In the genomic region with DNA sequence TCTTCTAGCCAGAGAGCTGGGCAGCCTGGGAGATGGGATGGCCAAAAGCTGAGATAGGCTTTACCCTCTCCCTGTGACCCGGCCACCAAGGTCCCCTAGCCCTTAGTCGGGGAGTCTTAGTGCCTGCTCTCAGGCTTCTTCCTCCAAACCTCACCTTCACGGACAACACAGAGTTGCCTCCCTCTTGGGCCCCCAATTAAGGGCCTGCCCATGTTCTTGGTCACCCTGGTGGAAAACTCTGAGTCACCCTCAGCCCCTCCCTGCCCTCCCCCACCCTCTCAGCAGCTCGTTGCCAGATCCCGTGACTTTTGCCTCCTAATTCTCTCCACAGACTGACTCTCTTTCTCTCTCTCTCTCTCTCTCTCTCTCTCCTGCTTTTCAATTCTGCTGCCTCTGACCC, we compare ENCODE assay signal across 11 mouse cellular contexts. TPM values are rescaled to one million over a fixed set of nuclear protein-coding genes. Genes with fewer than 3 reads are reported as not detected.
DNase-seq lines count a peak whose midpoint lies in the region; ATAC-seq and TF ChIP-seq lines count a peak whose summit lies in the region.
"Had no signal": no experiment of that assay in that cellular context is flagged by ENCODE, and none has a peak within 500 bp of the region (broad histone marks: within the 10 kb centered on the region; RNA-seq: fewer than 3 reads in every experiment).

No protein-coding gene starts in this region.

- no peak for TF ChIP-seq CTCF in gastrocnemius, adult 2 months (IDR thresholded peaks at IDR 0.05)

- DNase-seq in gastrocnemius, adult 2 months: no peak
- DNase-seq in gastrocnemius, postnatal 10 days: no peak
- DNase-seq in kidney, adult 8-10 months: no peak
- DNase-seq in 3T3-L1 (ENCODE audit: low read depth, low spot score): peak; percentile 78
- no peak for DNase-seq in left cerebral cortex, postnatal 4 days
- no peak for DNase-seq in ovary, adult 18-20 months (ENCODE audit: low spot score)

- ATAC-seq in kidney, embryonic 14.5 days (ENCODE audit: low FRiP score, low TSS enrichment): no peak
- no peak for ATAC-seq in intestine, embryonic 15.5 days
- ATAC-seq: forebrain, embryonic 13.5 days; liver, embryonic 12.5 days; midbrain, embryonic 16.5 days had no signal

- H3K27ac ChIP-seq in gastrocnemius, adult 2 months: peak overlapping the region; percentile 86
- peak overlapping the region; percentile 71; the same call in 1 of the 2 replicates for H3K27ac ChIP-seq in kidney, embryonic 14.5 days (ENCODE audit: low read depth, low read length)
- 0 out of 2 replicates have a peak overlapping the region, but pooled peaks have one; percentile 32 for H3K27ac ChIP-seq in intestine, embryonic 15.5 days
- H3K27ac ChIP-seq: forebrain, embryonic 13.5 days; liver, embryonic 12.5 days had no signal

- H3K27me3 ChIP-seq in kidney, embryonic 14.5 days (ENCODE audit: control insufficient read depth, insufficient read depth, low read length): no peaks in the 10 kb centered on the region
- H3K27me3 ChIP-seq in intestine, embryonic 15.5 days (replicated peaks): no peaks in the 10 kb centered on the region
- H3K27me3 ChIP-seq: forebrain, embryonic 13.5 days had no signal

- H3K4me2 ChIP-seq in kidney, embryonic 14.5 days (replicated peaks; ENCODE audit: low read depth, low read length): no peak overlapping the region
- no peak overlapping the region for H3K4me2 ChIP-seq in intestine, embryonic 15.5 days (replicated peaks)
- H3K4me2 ChIP-seq: forebrain, embryonic 13.5 days; liver, embryonic 12.5 days had no signal

- no peak overlapping the region for H3K9ac ChIP-seq in kidney, embryonic 14.5 days (ENCODE audit: low read depth, low read length)
- no peak overlapping the region for H3K9ac ChIP-seq in intestine, embryonic 15.5 days
- H3K9ac ChIP-seq: liver, embryonic 12.5 days had no signal

- peak overlapping the region; percentile 44 for H3K4me3 ChIP-seq in gastrocnemius, adult 2 months
- H3K4me3 ChIP-seq in kidney, embryonic 14.5 days (ENCODE audit: low read length): no peak overlapping the region
- H3K4me3 ChIP-seq in intestine, embryonic 15.5 days (replicated peaks): no peak overlapping the region
- H3K4me3 ChIP-seq: forebrain, embryonic 13.5 days; liver, embryonic 12.5 days had no signal

- no peaks in the 10 kb centered on the region for H3K36me3 ChIP-seq in kidney, embryonic 14.5 days (ENCODE audit: control insufficient read depth, insufficient read depth, low read length)
- H3K36me3 ChIP-seq in intestine, embryonic 15.5 days: no peaks in the 10 kb centered on the region
- H3K36me3 ChIP-seq: liver, embryonic 12.5 days had no signal

- WGBS in kidney, embryonic 14.5 days: 21% methylated on average over 5 of the region's 5 CpGs
- 33% methylated on average over 5 of the region's 5 CpGs for WGBS in intestine, embryonic 15.5 days

- no peaks in the 10 kb centered on the region for H3K9me3 ChIP-seq in kidney, embryonic 14.5 days (ENCODE audit: control insufficient read depth, low read length)
- no peaks in the 10 kb centered on the region for H3K9me3 ChIP-seq in intestine, embryonic 15.5 days
- H3K9me3 ChIP-seq: forebrain, embryonic 13.5 days; liver, embryonic 12.5 days had no signal

- intact Hi-C loops in gastrocnemius, adult 2 months (cut with DNase I): loop anchor here (2.0 kb wide), 1 partner anchor 40 kb away; a partner anchor contains a TSS
- intact Hi-C loops in left cerebral cortex, postnatal 4 days (cut with DNase I): no loop called here

- peaks cover 42% of the 10 kb centered on the region for H3K4me1 ChIP-seq in kidney, embryonic 14.5 days (ENCODE audit: control insufficient read depth, insufficient read depth, low read length)
- peaks cover 27% of the 10 kb centered on the region for H3K4me1 ChIP-seq in intestine, embryonic 15.5 days (replicated peaks)

RNA-seq across cellular contexts. Expression of a gene that starts 39.5 kb away (rescaled TPM):
- total RNA-seq in gastrocnemius, adult 2 months (2021): 100 to 1,000 TPM; 294 to 305 TPM
- total RNA-seq in gastrocnemius, postnatal 10 days (2021): 100 to 1,000 TPM; 193 to 196 TPM
- 40.1 and 59.2 TPM in 2 replicates for polyA plus RNA-seq in kidney, embryonic 14.5 days (2014; fragmentation: Nextera tagmentation; extraction: Ambion mirVana)
- 23.1 and 29.1 TPM in 2 replicates for polyA plus RNA-seq in intestine, embryonic 15.5 days (2015; fragmentation: Nextera tagmentation; extraction: Ambion mirVana)
- total RNA-seq in left cerebral cortex, postnatal 4 days (2021): 10 to 100 TPM; 19.6 to 21.4 TPM

RNA-seq across cellular contexts. Expression of a gene that starts 40.6 kb away (rescaled TPM):
- total RNA-seq in gastrocnemius, adult 2 months (2021): under 1 TPM in 1 of 2 experiments, not detected in 1; 0.08 TPM
- total RNA-seq in gastrocnemius, postnatal 10 days (2021): 1 to 10 TPM in 1 of 2 experiments, under 1 TPM in 1; 0.12 to 1.2 TPM
- polyA plus RNA-seq in kidney, embryonic 14.5 days (2014; fragmentation: Nextera tagmentation; extraction: Ambion mirVana): not detected in 2 replicates
- 0.18 and 0.34 TPM in 2 replicates for polyA plus RNA-seq in intestine, embryonic 15.5 days (2015; fragmentation: Nextera tagmentation; extraction: Ambion mirVana)
- total RNA-seq in left cerebral cortex, postnatal 4 days (2021): under 1 TPM in 1 of 2 experiments, not detected in 1; 0.20 TPM

Comparison
In these comparisons a context has a peak if more than half of its experiments do, and no peak if none do; other contexts are left out.
1. H3K27ac ChIP-seq: peak in every context shown above with its lines; median percentile 86 in gastrocnemius, adult 2 months; 71 in kidney, embryonic 14.5 days; 32 in intestine, embryonic 15.5 days.
2. RNA of a gene that starts 39.5 kb away (total RNA-seq): 294 to 305 TPM in gastrocnemius, adult 2 months and 193 to 196 TPM in gastrocnemius, postnatal 10 days; 19.6 to 21.4 TPM in left cerebral cortex, postnatal 4 days; every median in the first group is over 4 times any median in the second.